In the genomic region with DNA sequence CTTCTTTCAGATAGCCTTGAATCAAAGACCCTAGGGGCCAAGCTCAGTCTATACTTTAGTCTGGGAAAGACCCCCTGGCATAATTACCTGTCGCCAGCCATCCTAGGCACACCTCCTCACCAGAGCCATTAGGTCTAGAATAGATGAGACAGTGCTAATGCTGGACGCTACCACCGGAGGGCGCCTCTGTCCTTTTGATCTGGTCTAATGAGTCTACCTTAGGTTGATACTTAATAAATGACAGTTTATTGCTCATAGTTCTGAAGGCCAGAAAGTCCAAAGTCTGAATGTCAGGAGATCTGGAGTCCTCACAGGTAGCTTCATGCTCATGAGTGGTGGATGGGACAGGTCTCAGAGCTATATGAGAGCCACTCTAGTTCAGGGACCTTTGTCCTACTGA, we compare ENCODE assay signal across 8 mouse cellular contexts.
A peak's percentile ranks its signal among the peaks of the same experiment; 100 is the strongest.
DNase-seq lines count a peak whose midpoint lies in the region; ATAC-seq and TF ChIP-seq lines count a peak whose summit lies in the region.

No protein-coding gene starts in this region.

- H3K9me3 ChIP-seq in intestine, embryonic 14.5 days (ENCODE audit: control insufficient read depth, low read length), result no peaks in the 10 kb centered on the region
- no peaks in the 10 kb centered on the region for H3K9me3 ChIP-seq in intestine, embryonic 15.5 days
- no peaks in the 10 kb centered on the region for H3K9me3 ChIP-seq in ES-E14 (ENCODE audit: control insufficient read depth, insufficient read depth, low read depth, low read length)

- H3K4me1 ChIP-seq in intestine, embryonic 14.5 days (replicated peaks; ENCODE audit: control insufficient read depth, insufficient read depth, low read length), result no peaks in the 10 kb centered on the region
- H3K4me1 ChIP-seq in intestine, embryonic 15.5 days (replicated peaks), result peaks cover 5% of the 10 kb centered on the region; the same call in 1 of the 2 replicates
- peaks cover 2 to 6% of the 10 kb centered on the region in 2 experiments; a peak in 2 of 4 replicates for H3K4me1 ChIP-seq in ES-E14 (ENCODE audit: control insufficient read depth in 2 of 2, insufficient read depth in 2 of 2, low read length in 2 of 2, poor library complexity in 1 of 2)
- H3K4me1 ChIP-seq in small intestine, adult 2 months (ENCODE audit: control insufficient read depth, insufficient read depth, insufficient read length, low read length), result no peaks in the 10 kb centered on the region

- in situ Hi-C loops in ES-E14 (cut with MboI; ENCODE audit: low sequenced_read_pairs in 2 of 2, unreplicated experiment in 2 of 2), result no loop called here

- TF ChIP-seq POLR2A in small intestine, adult 2 months (IDR thresholded peaks at IDR 0.05; ENCODE audit: low read depth, low read length), result no peak

- H3K27me3 ChIP-seq in intestine, embryonic 14.5 days (replicated peaks; ENCODE audit: control insufficient read depth, insufficient read depth, low read length), result no peaks in the 10 kb centered on the region
- H3K27me3 ChIP-seq in intestine, embryonic 15.5 days (replicated peaks), result no peaks in the 10 kb centered on the region
- no peaks in the 10 kb centered on the region for H3K27me3 ChIP-seq in small intestine, adult 2 months (ENCODE audit: control insufficient read depth, insufficient read depth, low read length)

- peak; percentile 56 for DNase-seq in intestine, embryonic 14.5 days (ENCODE audit: low spot score)
- DNase-seq in A20 (ENCODE audit: low read depth, low spot score) (peak; percentile 56), ES-E14 (ENCODE audit: low read depth, low spot score) (peak; percentile 54)
- DNase-seq in cerebellum, adult 8-10 months, result peak; percentile 26
- DNase-seq in kidney, postnatal 36 days, result peak; percentile 36 to 76
- DNase-seq in heart, postnatal 25 days (ENCODE audit: low spot score), result no peak

- no peak for ATAC-seq in intestine, embryonic 14.5 days (replicated peaks; ENCODE audit: low FRiP score, low TSS enrichment, low read depth)
- ATAC-seq in intestine, embryonic 15.5 days, result no peak

- 23% methylated on average over 4 of the region's 4 CpGs for WGBS in intestine, embryonic 14.5 days
- 25% methylated on average over 4 of the region's 4 CpGs for WGBS in intestine, embryonic 15.5 days
- 23% methylated on average over 4 of the region's 4 CpGs for WGBS in small intestine, adult 2 months

- H3K4me2 ChIP-seq in intestine, embryonic 14.5 days (ENCODE audit: low read length), result no peak overlapping the region
- no peak overlapping the region for H3K4me2 ChIP-seq in intestine, embryonic 15.5 days (replicated peaks)

- H3K4me3 ChIP-seq in intestine, embryonic 14.5 days (ENCODE audit: low read depth, low read length), result no peak overlapping the region
- no peak overlapping the region for H3K4me3 ChIP-seq in intestine, embryonic 15.5 days (replicated peaks)
- no peak overlapping the region for H3K4me3 ChIP-seq in ES-E14 (ENCODE audit: insufficient read depth in 1 of 2, low read depth in 1 of 2, low read length in 2 of 2, poor library complexity in 1 of 2, severe bottlenecking in 1 of 2)
- no peak overlapping the region for H3K4me3 ChIP-seq in small intestine, adult 2 months (ENCODE audit: low read depth, low read length)

- no peaks in the 10 kb centered on the region for H3K36me3 ChIP-seq in intestine, embryonic 14.5 days (ENCODE audit: control insufficient read depth, insufficient read depth, low read length)
- no peaks in the 10 kb centered on the region for H3K36me3 ChIP-seq in intestine, embryonic 15.5 days
- no peaks in the 10 kb centered on the region for H3K36me3 ChIP-seq in ES-E14 (ENCODE audit: control insufficient read depth, insufficient read depth, low read length, poor library complexity, severe bottlenecking)
- no peaks in the 10 kb centered on the region for H3K36me3 ChIP-seq in small intestine, adult 2 months (ENCODE audit: control insufficient read depth, insufficient read depth, low read length)

- H3K27ac ChIP-seq in intestine, embryonic 14.5 days (ENCODE audit: low read depth), result no peak overlapping the region
- H3K27ac ChIP-seq in intestine, embryonic 15.5 days, result no peak overlapping the region
- H3K27ac ChIP-seq in ES-E14 (ENCODE audit: insufficient read depth, low read depth, low read length, poor library complexity, severe bottlenecking), result no peak overlapping the region
- no peak overlapping the region for H3K27ac ChIP-seq in small intestine, adult 2 months (ENCODE audit: insufficient read depth, low read depth, low read length)

- H3K9ac ChIP-seq in intestine, embryonic 14.5 days (ENCODE audit: low read length), result no peak overlapping the region
- H3K9ac ChIP-seq in intestine, embryonic 15.5 days, result no peak overlapping the region
- H3K9ac ChIP-seq in ES-E14 (ENCODE audit: insufficient read depth, low read depth, low read length, poor library complexity, severe bottlenecking), result no peak overlapping the region

- TF ChIP-seq CTCF in small intestine, adult 2 months (IDR thresholded peaks at IDR 0.05; ENCODE audit: extremely low read depth, insufficient read length, insufficient replicate concordance, low read depth, low read length), result peak; percentile 20; the same call in 1 of the 2 replicates

- intact Hi-C loops in heart, postnatal 25 days (cut with DNase I), result loop anchor here (5.0 kb wide), 1 partner anchor 165 kb away; a partner anchor contains a TSS

TF ChIP-seq in ES-E14, 5 proteins besides CTCF, POLR2A, EP300 and RAD21:
- TF ChIP-seq ZC3H11A (IDR thresholded peaks at IDR 0.05; ENCODE audit: borderline replicate concordance, low read depth, low read length) (peak; percentile 39; the same call in 1 of the 2 replicates), CHD2 (IDR thresholded peaks at IDR 0.05; ENCODE audit: low read depth, low read length) (no peak), ZNF384 (IDR thresholded peaks at IDR 0.05; ENCODE audit: low read depth, low read length) (no peak)
